Mouse (Mus musculus) erythroblast, embryonic 14.5 days (primary cell): Measurements from ENCODE around the gene Tbc1d8.

Experiments
- GATA1 ChIP-seq: IDR thresholded peaks from 2 replicates; pipeline ENCODE4 v1.6.1; 2012; ENCODE audit warnings: low read length, inconsistent platforms, mixed read lengths
- TAL1 ChIP-seq: IDR thresholded peaks from 3 replicates; pipeline ENCODE4 v1.6.1; 2012; ENCODE audit warnings: low read length, inconsistent platforms, mixed read lengths

- TF ChIP-seq GATA1 (no peak), TAL1 (no peak)
These were observed 116.6 kb downstream of the Tbc1d8 start for GRCm38 (mm10) chr1:39361754-39362514.
